Mouse (Mus musculus): ENCODE measurements around the gene Rex1bd.
"Not testable (repeated sequence)": the region's sequence is repeated elsewhere in the genome, so short reads cannot be mapped to it uniquely, and the experiment has no call there.

Gene Rex1bd

DNA sequence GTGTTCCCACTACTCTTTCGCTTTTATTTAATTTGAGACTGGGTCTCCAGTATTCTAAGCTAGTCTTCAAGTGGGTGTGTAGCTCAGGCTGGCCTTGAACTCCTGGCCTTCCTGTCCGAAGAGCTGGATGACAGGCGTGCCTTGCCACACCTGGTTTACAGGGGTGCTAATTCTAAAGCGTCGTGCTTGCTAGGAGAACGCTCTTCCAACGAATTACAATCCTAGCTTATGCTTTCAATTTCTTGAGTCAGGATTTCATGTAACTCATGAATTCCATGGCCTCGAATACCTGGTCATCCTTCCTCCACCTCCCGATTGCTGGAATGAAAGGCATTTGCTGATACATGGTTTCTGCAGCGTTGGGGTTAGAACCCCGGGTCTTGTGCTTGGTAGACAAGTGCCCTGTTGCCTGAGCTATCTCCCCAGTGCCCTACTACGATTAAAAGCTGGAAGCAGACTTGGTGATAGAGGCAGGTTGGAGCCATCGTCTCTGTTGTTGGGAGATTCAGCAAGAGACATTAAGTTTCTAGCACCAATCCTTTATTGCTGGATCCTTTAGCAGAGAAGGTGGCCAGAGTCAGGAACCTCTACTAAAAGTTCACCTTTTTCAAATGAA, 21.7 kb upstream of the Rex1bd start:
- no peak for DNase-seq (ENCODE audit: low spot score)

DNA sequence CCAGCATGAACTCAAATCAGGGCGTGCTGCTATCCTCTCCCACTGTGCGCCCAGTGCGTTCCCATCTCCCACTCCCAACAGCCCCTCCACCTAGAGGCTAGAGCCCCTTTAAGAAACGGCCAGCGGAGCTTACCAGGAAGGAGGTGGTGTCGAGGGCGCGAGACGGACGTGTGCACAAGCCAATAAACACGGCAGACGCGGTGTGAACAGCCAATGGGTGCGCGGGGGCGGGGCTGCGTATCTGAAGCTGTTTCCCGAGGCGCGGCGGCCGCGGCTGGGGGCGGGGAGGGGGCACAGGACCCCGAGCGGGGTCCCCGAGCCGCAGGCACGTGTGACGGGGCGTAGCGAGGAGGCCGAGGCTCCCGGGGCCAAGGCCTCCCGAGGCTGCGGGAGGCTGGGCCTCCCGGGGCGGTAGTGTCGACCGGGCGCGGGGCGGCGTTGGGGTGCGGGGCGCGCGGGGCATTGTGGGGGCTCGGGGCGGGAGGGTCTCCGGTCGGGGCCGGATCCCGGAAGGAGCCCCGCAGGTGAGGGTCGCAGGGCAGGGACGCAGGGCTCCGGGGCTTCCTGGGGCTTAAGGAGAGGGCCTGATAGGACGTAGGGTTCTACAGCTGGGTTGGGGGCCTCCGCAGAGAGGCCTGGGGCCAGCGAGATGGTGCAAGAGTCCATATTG, 21.1 kb upstream of the Rex1bd start, which contains the start of the genes Fkbp8 and Kxd1:
Gene Fkbp8, plus strand, starts transcription at position 213 of the 670 bp plus-strand sequence.
Gene Kxd1, minus strand, starts transcription at position 445 of the 670 bp plus-strand sequence.
- DNase-seq (ENCODE audit: low spot score), result peak; percentile 99

DNA sequence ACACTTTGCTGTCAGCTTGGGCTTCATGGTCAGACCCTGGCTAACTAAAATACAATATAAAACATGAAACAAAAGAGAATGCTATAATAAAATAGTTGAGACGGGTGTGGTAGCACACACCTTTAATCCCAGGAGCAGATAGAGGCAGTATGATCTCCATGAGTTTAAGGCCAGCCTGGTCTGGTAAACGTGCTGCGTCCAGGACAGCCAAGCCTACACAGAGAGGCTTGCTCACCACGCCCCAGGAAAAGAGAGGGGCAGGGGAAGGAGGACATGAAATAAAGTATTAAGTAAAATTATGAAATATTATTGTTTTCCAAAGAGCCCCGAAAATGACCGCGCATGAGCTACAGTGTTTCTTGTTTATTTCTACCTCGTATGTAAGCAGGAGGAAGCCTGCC, 20.6 kb upstream of the Rex1bd start:
- DNase-seq (ENCODE audit: low spot score), result no peak

DNA sequence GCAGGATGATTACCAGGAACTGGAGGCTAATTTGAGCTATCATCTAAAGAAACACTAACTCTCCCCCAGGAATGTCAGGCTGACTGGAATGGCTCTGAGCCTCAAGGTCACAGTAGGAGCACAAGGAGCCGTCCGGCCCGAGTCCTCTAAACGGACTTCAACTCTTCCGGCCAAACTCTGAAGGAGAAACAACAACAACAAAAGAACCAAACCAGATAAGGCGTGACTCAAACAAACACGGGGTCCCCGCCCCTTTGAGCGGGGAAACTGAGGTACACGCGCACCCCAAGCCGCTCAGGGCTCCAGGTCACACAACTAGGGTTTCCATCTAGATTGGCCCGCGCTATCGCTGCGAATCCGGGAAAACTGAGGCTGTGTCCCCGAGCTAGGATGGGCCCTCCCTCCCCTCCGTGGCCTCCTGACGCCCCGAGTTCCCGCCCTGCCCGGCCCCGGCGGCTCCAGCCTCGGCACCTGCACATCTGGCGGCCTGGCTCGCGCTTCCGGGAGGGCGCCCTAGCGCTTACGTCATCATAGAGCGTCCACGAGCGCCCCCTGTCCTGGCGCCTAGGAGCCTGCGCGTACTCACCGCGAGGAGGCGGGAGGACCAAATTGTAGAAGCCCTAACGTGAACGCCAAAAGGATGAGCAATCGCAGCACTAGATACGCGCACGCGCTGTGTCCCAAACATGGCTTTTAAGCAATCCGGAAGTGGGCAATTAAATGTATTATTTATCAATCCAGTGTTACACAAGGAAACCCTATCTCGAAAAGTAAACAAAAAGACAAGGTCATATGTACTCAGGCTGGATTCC, 16.2 kb upstream of the Rex1bd start:
- peak; percentile 97 for DNase-seq (ENCODE audit: low spot score)

DNA sequence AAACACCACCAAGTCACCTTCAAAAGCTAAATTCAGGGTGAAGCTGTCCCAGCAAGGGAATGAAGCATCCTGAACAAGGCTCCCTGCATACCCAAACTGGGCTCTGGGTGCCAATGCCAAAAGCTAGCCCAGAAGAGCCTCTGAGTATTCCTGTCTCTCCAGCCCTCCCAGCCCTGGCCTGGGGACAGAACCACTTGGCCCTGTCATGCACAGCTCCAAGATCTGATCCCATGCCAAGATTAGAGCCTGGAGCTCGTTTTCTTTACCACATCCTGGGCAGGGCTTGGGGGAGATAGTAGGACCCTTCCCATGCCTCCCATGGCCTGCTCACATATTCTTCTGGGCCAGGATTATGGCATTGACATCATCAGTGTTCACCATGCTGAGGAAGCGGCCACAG, 13.1 kb upstream of the Rex1bd start:
- DNase-seq (ENCODE audit: low spot score), result no peak

DNA sequence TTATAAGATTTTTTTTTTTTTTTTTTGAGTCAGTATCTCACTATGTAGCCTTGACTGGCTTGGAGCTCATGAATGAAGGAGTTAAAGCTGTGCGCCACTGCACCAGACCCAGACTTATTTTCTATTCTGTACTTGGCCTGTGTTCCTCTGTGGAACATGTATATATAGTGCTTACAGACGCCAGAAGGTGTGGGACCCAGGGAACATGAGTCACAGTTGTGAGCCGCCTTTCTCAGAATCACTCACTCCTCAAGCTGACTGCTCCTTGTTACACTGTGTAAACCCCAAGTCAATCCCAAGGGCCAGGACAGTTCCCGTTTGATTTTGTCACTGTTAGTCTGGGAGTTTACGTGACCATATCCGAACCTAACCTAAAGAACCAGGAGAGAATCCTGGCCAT, 12.5 kb upstream of the Rex1bd start:
- DNase-seq (ENCODE audit: low spot score), result no peak

DNA sequence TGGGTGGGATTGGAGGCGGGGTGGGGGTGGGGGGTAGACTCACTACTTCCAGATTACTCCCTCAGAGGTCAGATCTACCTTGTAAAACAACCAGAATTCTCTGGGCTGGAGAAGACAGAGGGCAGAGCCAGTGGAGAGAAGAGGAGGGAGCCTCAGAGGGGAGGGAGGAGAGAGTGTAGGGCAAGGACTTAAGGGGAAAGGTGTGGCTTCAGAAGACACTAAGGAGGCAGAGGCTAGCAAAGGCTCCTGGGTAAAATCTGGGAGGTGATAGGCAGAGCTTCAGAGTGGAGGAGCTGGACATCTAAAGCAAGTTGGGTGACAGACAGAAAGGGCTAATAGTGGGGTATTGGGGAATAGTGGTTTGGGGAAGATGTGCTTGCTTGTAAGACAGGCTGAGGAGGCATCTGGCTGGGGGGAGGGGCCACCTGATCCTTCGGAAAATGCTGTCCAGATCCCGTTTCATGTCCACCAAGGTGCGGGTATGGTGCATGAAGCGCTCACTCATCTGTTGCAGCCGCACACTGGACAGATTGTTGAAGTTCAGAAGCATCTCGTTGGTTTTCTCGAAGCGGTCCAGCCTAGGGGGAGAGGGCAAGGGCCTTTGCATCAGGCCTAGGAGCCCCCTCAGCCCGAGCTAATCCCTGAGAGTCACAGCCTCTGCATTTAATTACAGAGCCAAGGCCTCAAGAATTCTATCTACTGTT, 11.5 kb upstream of the Rex1bd start:
- DNase-seq (ENCODE audit: low spot score), result no peak

DNA sequence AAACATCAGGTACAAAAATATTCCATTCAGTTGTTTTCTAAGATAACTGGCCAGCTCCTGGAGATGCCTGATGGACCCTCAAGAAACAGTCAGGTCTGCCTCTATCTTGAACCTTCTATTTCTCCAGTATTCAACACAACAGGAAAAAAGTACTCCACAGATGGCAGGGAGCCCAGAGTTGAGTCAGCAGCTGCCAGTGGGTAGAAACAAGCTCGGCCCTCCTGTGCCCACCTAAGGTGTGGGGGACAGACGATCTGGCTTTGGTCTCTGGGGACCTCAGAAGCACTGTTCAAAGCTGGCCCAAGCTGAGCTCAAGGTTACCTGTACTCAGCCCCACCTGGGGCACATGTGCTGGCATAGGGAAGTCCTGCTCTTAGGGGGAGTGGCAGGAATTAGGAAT, 6.9 kb upstream of the Rex1bd start:
- DNase-seq (ENCODE audit: low spot score), result no peak

DNA sequence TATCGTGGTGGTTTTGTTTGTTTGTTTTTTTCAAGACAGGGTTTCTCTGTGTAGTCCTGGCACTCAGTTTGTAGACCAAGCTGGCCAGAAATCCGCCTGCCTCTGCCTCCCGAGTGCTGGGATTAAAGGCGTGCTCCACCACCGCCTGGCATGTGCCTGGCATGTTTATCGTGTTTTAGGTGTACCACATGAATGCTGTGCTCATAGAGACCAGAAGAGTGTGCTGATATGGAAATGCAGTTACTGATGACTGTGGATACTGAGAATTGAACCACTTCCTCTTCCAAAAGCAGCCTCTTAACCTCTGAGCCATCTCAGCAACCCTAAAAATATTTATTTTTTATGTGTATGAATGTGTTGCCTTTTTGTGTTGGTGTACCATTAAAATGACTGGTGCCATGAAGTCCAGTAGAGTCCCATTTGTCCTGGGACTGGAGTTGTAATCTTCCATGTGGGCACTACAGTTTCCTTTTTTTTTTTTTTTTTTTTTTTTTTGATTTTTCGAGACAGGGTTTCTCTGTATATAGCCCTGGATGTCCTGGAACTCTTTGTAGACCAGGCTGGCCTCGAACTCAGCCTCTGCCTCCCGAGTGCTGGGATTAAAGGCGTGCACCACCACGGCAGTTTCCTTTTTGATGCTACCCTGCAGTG, 5.8 kb upstream of the Rex1bd start:
- no peak for DNase-seq (ENCODE audit: low spot score)

DNA sequence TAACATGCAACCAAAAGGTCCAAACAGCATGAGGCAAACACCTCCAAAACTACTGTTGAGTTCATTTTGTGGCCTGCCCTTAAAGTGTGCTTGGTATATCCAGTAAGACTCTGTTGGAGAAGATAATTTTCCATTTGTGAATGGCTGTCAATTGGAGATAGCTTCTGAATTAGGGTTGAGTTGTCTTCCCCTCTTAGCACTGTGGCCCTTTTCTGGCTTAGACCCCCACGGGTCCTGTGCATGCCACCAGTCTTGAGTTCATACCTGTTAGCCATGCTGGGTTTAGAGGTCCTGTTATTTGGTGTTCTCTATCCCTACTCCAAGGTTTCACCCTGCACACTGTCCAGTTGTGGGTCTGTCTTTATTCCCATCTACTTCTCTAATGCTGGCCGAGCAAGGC, 5.2 kb upstream of the Rex1bd start:
- DNase-seq (ENCODE audit: low spot score), result no peak

DNA sequence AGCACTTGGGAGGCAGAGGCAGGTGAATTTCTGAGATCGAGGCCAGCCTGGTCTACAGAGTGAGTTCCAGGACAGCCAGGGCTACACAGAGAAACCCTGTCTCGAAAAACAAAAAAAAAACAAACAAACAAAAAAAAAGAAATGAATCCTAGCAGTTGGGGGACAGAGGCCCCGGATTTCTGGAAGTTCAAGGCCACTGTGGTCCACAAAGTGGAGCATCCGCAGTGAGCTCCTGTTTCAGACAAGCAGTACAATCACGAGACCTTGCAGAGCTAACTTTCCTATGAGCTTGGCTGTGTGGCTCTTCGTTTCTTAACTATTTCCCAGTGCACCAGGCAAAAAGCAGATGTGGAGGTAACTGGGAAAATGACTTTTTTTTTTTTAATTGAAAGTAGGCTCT, 4.6 kb upstream of the Rex1bd start:
- not testable (repeated sequence) for DNase-seq (ENCODE audit: low spot score)

DNA sequence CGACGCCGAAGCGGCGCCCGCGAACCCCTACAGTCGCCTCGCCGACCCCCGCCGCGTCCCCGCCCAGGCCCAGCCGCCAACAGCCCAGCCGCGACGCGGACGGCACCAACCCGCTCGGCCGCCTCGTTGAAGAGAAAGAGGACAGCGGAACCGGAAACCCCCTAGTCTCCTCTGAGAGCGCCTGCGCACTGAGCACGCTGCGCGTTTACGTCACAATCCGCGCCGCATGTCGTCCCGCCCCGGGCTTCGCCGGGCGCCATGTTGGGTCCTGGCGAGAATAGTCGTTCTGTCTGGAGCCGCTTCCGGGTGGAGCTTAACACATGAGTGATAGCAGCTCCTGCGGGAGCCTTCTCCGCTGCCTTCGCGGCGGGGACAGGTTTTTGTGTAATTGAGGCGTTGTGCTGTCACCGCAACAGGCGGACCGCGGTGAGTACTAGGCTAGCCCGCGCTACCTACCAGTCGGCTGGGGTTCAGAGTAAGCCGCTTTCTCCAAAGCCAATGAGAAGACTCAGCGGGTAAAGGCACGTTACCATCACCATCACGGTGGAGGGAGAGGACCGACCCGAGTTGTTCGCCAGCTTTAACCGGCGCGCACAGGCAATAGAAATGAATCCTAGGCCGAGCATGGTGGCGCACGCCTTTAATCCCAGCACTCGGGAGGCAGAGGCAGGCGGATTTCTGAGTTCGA, 3.8 kb upstream of the Rex1bd start, which contains the start of gene Uba52:
Gene Uba52, minus strand, starts transcription at position 574 of the 688 bp plus-strand sequence.
- DNase-seq (ENCODE audit: low spot score), result peak; percentile 97

DNA sequence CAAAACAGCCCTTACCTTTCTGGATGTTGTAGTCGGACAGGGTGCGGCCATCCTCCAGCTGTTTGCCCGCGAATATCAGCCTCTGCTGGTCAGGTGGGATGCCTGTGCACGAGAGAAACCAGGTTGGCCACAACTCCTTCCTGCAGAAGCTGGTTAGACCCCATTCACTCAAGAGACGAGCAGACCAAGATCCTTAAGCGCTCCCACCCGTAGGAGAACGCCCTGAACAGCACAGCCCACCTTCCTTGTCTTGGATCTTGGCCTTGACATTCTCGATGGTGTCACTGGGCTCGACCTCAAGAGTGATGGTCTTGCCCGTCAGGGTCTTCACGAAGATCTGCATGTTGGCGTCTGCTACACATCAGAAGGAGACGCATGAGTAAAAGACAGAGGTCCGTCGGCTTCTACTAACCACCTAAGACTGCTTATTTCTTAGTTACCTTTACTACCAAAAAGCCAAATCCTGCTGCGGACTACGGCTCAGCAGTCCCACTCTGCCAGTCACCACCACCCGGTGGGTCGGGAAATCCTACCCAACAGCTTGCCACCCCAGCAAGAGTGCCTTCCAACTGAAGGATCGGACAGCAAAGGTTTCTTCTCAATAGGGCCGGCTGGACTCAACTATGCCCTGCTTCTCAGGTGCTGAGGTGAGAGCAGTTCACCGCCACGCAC, 2.9 kb upstream of the Rex1bd start:
- DNase-seq (ENCODE audit: low spot score), result no peak

DNA sequence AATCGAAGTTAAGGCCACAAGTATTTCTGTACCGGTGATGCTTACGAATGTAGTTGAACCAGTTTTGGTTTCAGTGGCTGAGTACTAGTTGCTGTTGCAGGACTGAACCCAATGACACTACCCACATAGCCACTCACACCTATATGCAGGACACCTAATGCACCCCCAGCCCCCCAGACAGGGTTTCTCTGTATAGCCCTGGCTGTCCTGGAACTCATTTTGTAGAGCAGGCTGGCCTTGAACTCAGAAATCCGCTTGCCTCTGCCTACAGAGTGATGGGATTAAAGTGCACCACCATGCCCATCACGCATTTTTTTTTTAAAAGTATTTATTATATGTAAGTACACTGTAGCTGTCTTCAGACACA, 458 bp upstream of the Rex1bd start:
- no peak for DNase-seq (ENCODE audit: low spot score)

DNA sequence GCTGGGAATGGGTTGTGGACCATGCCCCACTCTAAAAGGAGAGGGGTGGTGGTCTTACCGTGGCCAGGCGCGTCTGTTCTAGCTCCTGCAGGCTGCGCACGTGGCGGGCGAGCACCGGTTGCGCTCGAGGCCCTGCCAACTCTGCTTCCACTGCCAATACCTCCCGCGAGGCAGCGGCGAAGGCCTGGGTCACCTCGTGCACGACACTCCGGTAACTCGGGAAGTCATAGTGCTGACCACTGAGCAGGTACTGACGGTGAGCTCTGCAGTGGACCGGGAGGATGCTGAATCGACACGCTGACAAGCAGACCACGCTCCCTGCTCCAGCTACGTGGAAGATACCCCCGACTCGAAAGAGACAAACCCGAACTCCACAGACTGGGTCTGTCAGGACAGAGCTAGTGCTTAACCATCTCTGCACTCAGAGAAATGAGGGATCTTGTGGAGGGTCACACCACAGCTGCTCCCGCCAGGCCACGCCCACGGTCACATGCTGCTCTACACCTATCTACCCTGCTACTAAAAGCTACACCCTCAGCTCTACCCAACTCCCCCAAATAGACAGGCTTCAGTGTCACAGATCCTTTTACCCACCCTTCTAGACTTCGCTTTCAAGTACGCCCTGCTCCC, 739 bp downstream of the Rex1bd start:
- no peak for DNase-seq (ENCODE audit: low spot score)

DNA sequence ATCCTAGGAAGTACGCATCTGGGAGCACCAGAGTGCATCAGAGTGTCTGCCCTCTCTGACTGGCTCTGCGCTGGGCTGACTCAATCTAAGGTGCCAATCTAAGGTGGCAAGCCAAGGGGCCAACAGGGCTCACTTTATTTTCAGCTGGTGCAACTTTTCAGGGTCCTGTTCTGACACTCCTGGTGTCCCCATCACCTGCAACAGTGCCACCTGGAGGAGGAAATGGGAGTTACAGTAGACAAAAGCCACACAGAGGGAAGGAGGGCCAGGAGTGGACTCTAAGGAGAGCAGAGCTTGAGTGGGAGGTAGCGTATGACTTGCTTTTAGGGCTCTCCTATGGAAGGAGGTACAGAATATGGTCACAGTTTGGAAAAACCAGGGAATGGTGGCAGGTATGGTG, 1.7 kb downstream of the Rex1bd start:
- peak; percentile 80 for DNase-seq (ENCODE audit: low spot score)

DNA sequence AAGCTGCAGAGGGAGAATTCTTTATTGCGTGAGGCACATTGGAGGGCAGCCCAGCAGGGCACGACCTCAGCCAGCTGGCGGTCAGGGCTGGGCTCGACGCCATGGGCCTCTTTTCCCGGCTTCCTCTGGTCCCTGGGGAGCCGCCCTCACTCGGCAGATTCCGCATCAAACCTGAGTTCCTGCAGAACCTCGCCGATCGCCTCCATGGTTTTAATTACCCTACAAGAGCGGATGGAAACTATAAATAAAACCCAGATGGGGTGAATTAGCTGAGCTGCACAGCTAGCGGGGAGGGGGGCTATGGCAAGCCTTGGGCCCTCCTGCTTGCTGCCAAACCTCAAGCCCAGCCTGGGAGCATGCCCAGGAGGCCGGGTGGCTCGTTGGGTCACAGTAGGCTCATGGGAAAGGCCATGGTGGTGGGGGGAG, 2.2 kb downstream of the Rex1bd start:
- DNase-seq (ENCODE audit: low spot score), result peak; percentile 62

DNA sequence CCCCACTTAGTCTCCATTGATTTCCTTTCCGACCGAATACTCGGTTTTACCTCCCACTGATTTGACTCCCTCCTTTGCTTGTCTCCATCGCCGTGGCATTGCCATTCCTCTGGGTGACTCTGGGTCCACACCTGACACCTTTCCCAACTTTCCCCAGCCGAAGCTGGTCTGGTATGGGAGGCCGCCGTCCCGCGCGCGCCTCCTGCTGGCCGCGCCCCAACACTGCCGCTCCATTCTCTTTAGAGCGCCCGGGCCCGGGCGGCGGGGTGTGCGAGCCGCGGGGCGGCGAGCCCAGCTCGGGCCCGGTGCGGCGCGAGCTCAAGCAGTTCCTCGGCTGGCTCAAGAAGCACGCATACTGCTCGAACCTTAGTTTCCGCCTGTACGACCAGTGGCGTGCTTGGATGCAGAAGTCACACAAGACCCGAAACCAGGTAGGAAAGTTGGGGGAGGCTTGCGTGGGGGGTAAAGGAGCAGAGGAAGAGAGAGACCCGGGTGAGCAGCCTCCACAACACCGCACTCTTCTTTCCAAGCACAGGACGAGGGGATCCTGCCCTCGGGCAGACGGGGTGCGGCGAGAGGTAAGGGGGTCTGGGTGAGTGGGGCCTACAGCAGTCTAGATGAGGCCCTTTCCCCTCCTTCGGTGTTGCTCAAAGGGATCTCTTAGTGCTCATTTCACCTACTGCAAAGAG, 3.3 kb downstream of the Rex1bd start:
- peak; percentile 75 for DNase-seq (ENCODE audit: low spot score)

DNA sequence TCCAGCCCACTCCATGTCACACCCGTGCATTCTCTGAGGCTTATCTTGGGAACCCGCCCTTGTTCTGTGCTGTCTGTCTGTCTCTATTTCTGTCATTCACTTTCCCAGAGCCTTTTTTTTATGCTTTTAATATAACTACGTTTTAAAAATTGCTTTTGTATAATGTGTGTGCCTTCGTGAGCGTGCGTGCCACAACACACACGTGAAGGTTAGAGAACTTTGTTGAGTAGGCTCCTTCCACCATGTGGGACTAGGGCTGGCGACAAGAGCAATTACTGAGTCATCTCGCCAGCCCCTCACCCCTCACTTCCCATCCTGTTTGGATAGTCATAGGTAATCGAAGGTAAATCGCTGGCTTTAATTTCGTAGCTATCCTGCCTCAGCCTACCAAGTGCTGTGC, 4.0 kb downstream of the Rex1bd start:
- DNase-seq (ENCODE audit: low spot score), result no peak

All from layer of hippocampus, adult 11-12 months (tissue).